Mouse (Mus musculus) thymus, postnatal 0 days (tissue): ENCODE results near the gene Ap4b1. TPM values are rescaled to one million over a fixed set of nuclear protein-coding genes. Genes with fewer than 3 reads are reported as not detected.
"Not testable (repeated sequence)": the region's sequence is repeated elsewhere in the genome, so short reads cannot be mapped to it uniquely, and the experiment has no call there.

ENCODE experiments used
- DNase-seq: peaks from one replicate; pipeline ENCODE4 v3.0.0-alpha.2; 2015; ENCODE audit warnings: low spot score
- polyA plus RNA-seq: library from polyadenylated mRNA; unstranded; fragments of >200 nt; fragmentation: Nextera tagmentation; extraction: Ambion mirVana; gene quantifications from 2 replicates; pipeline ENCODE4 v1.2.1, GENCODE M21; 2015

The Ap4b1 gene
- polyA plus RNA-seq, 1 experiment from 2014 or later, result 24.8 TPM

DNA sequence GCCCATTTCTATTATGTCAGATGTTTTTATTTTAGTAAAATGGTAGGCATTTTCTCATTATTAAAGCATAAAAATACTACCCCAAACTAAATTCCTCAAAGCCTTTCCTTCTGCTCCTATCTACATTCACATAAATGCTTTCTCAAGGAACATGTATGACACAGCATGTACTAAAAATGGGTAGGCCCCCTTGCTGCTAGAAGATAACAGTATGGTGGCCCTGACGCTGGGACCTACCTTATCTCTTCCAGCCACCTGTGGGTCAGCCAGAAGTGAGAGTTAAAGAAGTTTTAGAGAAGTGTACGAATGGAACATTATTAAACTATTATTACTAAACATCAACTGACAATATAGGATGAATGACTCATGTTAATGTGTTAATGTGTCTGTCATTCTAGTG is 9.8 kb upstream of the Ap4b1 start:
- no peak for DNase-seq

DNA sequence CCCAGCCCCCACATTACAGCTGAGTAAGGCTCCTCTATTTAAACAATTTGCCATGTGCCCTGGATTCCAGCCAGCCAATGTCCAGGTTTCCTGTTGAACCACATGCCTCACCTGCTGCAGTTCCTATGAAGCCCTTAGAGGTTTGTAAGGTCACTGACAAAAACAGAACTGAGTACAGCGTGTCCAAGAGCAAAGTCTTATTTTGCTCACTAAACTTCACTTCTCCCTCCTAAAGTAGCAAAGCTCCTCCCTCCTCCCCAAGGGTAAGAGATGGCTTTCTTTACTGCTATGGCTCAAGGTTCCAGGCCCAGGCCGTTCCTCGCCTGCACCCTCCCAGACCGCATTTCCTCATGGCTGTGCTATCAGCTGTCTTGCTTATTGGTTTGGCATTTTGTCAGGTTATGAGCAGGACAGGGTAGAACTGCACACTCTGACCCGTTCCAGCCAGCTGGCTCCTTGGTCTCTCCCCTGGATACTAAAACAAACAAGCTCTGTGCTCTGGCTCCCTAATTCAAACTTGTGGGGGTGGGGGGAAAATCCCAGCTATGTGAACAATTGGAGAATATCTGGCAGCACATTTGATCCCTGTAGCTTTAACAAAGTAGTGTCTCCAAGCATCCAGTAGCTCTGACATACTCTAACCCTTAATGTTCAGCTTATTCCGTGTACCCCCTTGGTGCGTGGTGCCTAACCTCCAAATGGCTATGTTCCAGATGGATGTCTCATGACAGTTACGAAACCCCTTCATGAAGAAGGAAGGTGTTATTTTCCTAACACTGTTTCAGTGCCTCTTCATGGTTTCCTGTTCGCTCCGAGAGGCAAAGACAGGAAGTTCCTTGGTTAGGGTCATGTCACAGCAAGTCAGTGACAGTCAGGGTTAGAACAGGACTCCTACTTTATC is 7.4 kb upstream of the Ap4b1 start:
- DNase-seq, result peak; percentile 71

GRCm38 (mm10) chr3:103802861-103803260 is 6.5 kb upstream of the Ap4b1 start:
- peak; percentile 44 for DNase-seq

- no peak for DNase-seq
Measured at GRCm38 (mm10) chr3:103805671-103806070, 3.6 kb upstream of the Ap4b1 start.

- DNase-seq, result no peak
Measured at GRCm38 (mm10) chr3:103809799-103810150, 455 bp downstream of the Ap4b1 start.

DNA sequence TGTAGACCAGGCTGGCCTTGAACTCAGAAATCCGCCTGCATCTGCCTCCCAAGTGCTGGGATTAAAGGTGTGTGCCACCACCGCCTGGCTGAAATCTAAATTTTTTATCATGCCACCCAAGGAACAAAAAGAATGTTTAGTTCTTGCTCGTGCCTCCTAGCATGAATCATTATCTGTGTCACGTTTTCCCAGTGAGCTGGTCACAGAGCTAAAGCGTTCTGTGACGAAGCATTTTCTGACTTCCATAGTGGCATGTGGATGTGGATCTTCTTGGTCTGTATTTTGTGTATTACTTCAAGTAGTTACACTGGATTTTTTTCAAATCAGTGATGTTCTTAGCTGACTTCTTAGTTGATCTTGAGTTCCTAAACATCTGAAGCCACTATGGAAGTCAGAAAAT is 1.6 kb downstream of the Ap4b1 start:
- no peak for DNase-seq

GRCm38 (mm10) chr3:103827548-103827947 is 18.2 kb downstream of the Ap4b1 start:
- peak; percentile 28 for DNase-seq

DNA sequence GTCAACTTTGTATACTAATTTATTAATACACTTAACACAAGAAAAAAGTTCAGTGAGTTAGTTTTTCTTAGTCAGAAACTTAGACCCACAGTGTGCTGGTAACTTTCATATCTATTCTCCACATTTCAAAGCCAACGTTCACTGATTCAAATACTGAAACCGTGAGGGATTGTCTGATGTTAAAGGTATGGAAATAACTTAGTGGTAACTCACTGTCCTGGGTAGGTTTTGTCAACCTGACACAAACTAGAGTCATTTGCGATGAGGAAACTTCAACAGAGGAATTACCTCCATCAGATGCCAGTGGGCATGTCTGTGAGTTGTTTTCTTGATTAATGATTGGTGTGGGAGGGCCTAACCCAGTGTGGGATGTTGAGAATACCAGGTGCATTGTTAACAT is 19.7 kb downstream of the Ap4b1 start:
- DNase-seq, result no peak

GRCm38 (mm10) chr3:103830681-103831080 is 21.4 kb downstream of the Ap4b1 start:
- not testable (repeated sequence) for DNase-seq

GRCm38 (mm10) chr3:103831146-103831545 is 21.8 kb downstream of the Ap4b1 start:
- no peak for DNase-seq

DNA sequence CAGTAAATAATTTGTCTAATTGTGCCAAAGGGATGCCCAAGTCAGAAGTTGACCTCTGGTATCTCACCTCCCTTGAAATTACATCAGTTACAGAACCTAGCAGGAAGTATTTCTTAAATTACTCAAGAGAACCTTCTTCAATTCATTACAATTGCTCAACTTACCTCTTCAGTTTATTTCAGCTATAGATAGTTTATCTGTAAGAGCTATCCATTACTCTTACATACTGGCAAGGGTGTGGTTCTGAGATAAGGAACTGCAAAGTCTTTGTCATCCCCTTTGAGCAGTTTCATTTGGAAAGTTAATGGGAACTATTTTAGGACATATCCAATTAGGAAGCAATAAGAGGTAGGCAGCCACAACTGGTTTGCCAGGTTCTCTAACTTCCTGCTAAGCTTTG is 23.1 kb downstream of the Ap4b1 start, which contains the start of gene Bcl2l15:
Gene Bcl2l15, plus strand, starts transcription at position 176 of the 400 bp plus-strand sequence.
- DNase-seq, result no peak

DNA sequence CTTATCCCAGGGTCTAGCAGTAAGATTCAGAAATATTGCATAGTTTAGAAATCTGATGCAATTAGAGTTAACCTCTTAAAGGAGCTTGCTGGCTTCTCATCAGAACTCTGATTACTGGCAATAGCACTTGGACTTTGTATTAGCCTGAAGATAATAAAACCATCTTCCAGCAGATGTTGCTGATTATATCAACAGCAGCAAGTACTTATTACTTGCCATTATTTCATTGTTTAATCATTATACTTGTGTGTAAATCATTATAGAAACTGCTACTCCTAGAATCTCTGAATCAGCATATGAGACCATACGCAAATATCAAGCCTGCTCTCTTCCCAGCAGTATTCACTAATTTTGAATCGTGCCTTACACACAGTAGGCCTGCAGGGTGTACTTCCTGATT is 24.7 kb downstream of the Ap4b1 start:
- no peak for DNase-seq

GRCm38 (mm10) chr3:103835272-103835950 is 26.1 kb downstream of the Ap4b1 start:
- no peak for DNase-seq

DNA sequence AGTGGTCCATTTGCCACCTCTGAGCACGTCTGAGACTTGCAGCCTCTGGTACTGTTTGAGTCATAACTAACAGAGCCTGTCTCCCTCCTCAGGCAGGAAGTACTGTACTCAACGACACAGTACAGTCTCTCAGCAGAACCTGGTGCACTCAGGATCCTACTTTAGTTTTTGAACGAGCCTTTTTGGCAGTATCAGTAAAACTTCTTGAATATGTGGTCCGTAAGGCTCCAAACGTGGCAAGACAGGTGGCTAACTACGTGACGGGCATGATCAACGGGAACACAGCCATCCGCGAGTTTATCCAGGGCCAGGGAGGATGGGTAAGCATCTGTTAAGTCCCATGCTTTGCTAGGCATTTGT is 26.6 kb downstream of the Ap4b1 start:
- no peak for DNase-seq

DNA sequence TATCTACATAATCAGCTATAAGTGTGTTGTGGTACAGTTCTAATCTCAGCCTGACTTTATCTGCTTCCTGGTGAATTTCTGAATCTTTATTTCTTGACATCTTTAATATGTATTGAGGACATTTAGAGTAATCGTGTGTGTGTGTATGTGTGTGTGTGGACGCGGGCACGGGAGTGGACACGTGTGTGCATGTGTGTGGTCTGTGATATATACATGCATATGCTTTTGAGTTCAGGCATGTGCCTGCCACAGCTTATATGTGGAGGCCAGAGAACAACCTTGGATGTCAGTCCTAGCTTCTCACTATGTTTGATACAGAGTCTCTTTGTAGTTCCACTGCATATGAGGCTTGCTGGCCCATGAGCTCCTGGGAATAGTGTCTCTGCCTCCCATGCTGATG is 27.1 kb downstream of the Ap4b1 start:
- DNase-seq, result no peak

DNA sequence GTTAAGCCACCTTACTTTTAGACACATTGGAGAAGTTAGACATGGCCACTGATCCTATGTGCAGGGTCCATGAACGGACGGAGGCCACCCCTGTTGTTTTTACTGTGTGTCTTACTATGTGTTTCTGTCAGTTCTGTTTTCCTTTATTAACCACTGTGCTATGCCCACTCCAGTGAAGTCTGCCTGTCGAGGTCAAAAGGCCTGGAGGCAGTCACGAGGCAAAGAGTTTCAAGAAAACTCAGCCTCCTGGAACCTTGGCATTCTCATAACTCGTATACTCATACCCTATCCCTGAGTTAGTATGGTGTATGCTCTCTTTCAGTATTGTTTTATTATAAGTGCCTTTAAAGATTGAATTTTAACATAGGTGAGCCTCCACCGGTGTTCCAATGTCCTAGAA is 30.4 kb downstream of the Ap4b1 start:
- DNase-seq, result no peak

DNA sequence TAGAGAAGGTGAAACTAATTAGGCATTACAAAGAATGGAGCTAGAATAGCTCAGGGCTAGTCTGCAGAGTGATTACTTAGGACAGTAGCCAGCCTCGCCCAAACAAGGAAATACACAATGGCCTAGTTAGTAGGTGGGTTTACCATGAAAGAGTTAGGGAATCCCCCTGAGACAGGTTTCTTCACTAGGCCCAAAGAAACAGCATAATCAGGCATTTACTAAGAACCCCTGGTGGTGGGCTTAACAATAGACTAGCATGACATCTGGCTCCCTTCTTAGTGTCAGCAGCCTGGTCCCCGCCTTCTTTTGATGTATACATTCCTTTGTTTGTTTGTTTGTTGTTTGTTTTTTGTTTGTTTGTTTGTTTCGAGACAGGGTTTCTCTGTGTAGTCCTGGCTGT is 30.9 kb downstream of the Ap4b1 start:
- DNase-seq, result not testable (repeated sequence)

GRCm38 (mm10) chr3:103840946-103841345 is 31.6 kb downstream of the Ap4b1 start:
- not testable (repeated sequence) for DNase-seq

GRCm38 (mm10) chr3:103850644-103851363 is 41.5 kb downstream of the Ap4b1 start:
- DNase-seq, result no peak

DNA sequence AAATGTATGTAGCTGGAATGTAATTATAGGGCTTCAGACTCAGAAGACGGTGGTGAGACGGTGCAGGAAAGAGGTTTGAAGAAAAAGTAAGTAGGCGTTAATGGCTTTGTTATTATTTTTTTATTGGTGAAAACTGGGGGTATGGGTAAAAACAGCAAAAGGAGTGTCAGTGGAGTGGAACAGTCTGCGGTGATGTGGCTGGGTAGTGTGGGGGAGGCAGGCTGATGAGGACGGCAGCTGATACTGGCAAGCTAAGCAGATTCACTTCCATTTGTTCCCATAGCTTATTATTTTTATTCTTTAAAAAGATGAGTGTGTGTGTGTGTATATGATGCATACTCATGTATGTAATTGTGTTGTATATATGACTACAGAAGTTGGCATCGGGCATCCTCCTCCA is 42.2 kb downstream of the Ap4b1 start:
- no peak for DNase-seq

DNA sequence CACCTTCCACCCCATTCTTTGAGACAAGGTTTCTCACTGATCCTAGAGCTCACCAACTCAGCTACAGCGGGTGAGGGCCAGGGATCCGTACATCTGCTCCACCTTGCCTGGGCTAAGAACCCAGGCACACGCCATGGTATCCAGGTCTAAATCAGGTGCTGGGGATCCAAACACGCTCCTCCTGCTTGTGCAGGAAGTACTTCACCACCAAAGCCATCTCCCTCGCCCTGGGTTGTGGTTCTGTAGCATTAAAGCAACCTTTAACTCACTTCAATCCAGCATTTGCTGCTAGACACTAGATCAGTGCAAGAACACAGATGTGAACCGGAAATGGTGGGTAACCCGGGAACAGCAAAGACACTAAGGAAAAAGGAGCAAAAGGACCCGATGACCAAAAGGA is 42.6 kb downstream of the Ap4b1 start:
- DNase-seq, result no peak
